ENCODE assay signal across 10 mouse cellular contexts in genomic region chr6:88827395-88828205, GRCm38 (mm10). TPM values are rescaled to one million over a fixed set of nuclear protein-coding genes. Genes with fewer than 3 reads are reported as not detected.
DNase-seq lines count a peak whose midpoint lies in the region; ATAC-seq and TF ChIP-seq lines count a peak whose summit lies in the region.
"Had no signal": no experiment of that assay in that cellular context is flagged by ENCODE, and none has a peak within 500 bp of the region (broad histone marks: within the 10 kb centered on the region; RNA-seq: fewer than 3 reads in every experiment).

No protein-coding gene starts in this region.

- H3K36me3 ChIP-seq in embryonic facial prominence, embryonic 13.5 days, result no peaks in the 10 kb centered on the region
- no peaks in the 10 kb centered on the region for H3K36me3 ChIP-seq in embryonic facial prominence, embryonic 10.5 days (replicated peaks)
- H3K36me3 ChIP-seq: embryonic facial prominence, embryonic 15.5 days had no signal

- no peak for ATAC-seq in embryonic facial prominence, embryonic 13.5 days (ENCODE audit: insufficient number of reproducible peaks, insufficient read depth, low FRiP score, low TSS enrichment, low read depth)
- peak; percentile 19; the same call in 1 of the 2 replicates for ATAC-seq in megakaryocyte-erythroid progenitor cell, adult 5-6 weeks (replicated peaks; ENCODE audit: low FRiP score, low TSS enrichment, poor library complexity, severe bottlenecking)

- TF ChIP-seq CTCF in left cerebral cortex, adult 2 months (IDR thresholded peaks at IDR 0.05), result peak; percentile 43

- intact Hi-C loops in left cerebral cortex, adult 2 months (cut with DNase I), result loop anchor here (5.0 kb wide), 1 partner anchor 100 kb away; no protein-coding TSS in a partner anchor

- DNase-seq in embryonic facial prominence, embryonic 10.5 days (ENCODE audit: low spot score), result no peak
- no peak for DNase-seq in left cerebral cortex, adult 2 months (ENCODE audit: extremely low spot score in 1 of 2, low spot score in 2 of 2)
- no peak for DNase-seq in left cerebral cortex, adult 8-10 months (ENCODE audit: low spot score in 2 of 2)
- DNase-seq in MN1 (ENCODE audit: low spot score), result peak; percentile 49
- no peak for DNase-seq in adrenal gland, adult 2 months
- DNase-seq in embryo, embryonic 9.5 days (ENCODE audit: extremely low spot score), result no peak
- DNase-seq: right cerebral cortex, postnatal 4 days had no signal

- peak overlapping the region; percentile 45 for H3K27ac ChIP-seq in embryonic facial prominence, embryonic 13.5 days
- no peak overlapping the region for H3K27ac ChIP-seq in embryonic facial prominence, embryonic 10.5 days (replicated peaks)
- H3K27ac ChIP-seq in left cerebral cortex, adult 2 months, result peak overlapping the region; percentile 89
- H3K27ac ChIP-seq: embryonic facial prominence, embryonic 15.5 days had no signal

- no peaks in the 10 kb centered on the region for H3K9me3 ChIP-seq in embryonic facial prominence, embryonic 13.5 days
- no peaks in the 10 kb centered on the region for H3K9me3 ChIP-seq in embryonic facial prominence, embryonic 10.5 days
- H3K9me3 ChIP-seq: embryonic facial prominence, embryonic 15.5 days had no signal

- no peak overlapping the region for H3K9ac ChIP-seq in embryonic facial prominence, embryonic 13.5 days
- H3K9ac ChIP-seq: embryonic facial prominence, embryonic 15.5 days had no signal

- 60% methylated on average over 13 of the region's 13 CpGs for WGBS in embryonic facial prominence, embryonic 13.5 days
- 66% methylated on average over 13 of the region's 13 CpGs for WGBS in embryonic facial prominence, embryonic 10.5 days

- H3K4me3 ChIP-seq in embryonic facial prominence, embryonic 13.5 days, result no peak overlapping the region
- no peak overlapping the region for H3K4me3 ChIP-seq in embryonic facial prominence, embryonic 10.5 days
- no peak overlapping the region for H3K4me3 ChIP-seq in left cerebral cortex, adult 2 months
- H3K4me3 ChIP-seq: embryonic facial prominence, embryonic 15.5 days had no signal

- H3K4me2 ChIP-seq in embryonic facial prominence, embryonic 13.5 days, result no peak overlapping the region
- H3K4me2 ChIP-seq: embryonic facial prominence, embryonic 15.5 days had no signal

- peaks cover 14% of the 10 kb centered on the region for H3K4me1 ChIP-seq in embryonic facial prominence, embryonic 13.5 days
- peaks cover 19% of the 10 kb centered on the region for H3K4me1 ChIP-seq in embryonic facial prominence, embryonic 10.5 days

- H3K27me3 ChIP-seq in embryonic facial prominence, embryonic 13.5 days, result no peaks in the 10 kb centered on the region
- peaks cover 9% of the 10 kb centered on the region; the same call in 1 of the 2 replicates for H3K27me3 ChIP-seq in embryonic facial prominence, embryonic 10.5 days (replicated peaks; ENCODE audit: low read depth, poor library complexity, severe bottlenecking)
- H3K27me3 ChIP-seq: embryonic facial prominence, embryonic 15.5 days had no signal

RNA-seq across cellular contexts. Expression of gene Abtb1, which starts 14.2 kb away (rescaled TPM):
- 33.8 and 34.4 TPM in 2 replicates for polyA plus RNA-seq in embryonic facial prominence, embryonic 13.5 days (2015; fragmentation: Nextera tagmentation; extraction: Ambion mirVana)
- 25.2 and 26.4 TPM in 2 replicates for polyA plus RNA-seq in embryonic facial prominence, embryonic 10.5 days (2016; fragmentation: Nextera tagmentation; extraction: Ambion mirVana)
- total RNA-seq in left cerebral cortex, adult 2 months (2021), result 10 to 100 TPM; 39.7 to 40.5 TPM
- total RNA-seq in left cerebral cortex, adult 8-10 months (2022), result 10 to 100 TPM; 38.1 to 45.4 (median 43.1) TPM
- 16.9 and 47.2 TPM in 2 replicates for total RNA-seq in megakaryocyte-erythroid progenitor cell, adult 5-6 weeks (2014; fragmentation: Nextera tagmentation)
- total RNA-seq in megakaryocyte-erythroid progenitor cell, adult 5-6 weeks (2017), result 30.6 and 44.0 TPM in 2 replicates
- 10 to 100 TPM; 18.0 to 25.8 TPM for total RNA-seq in adrenal gland, adult 2 months (2021)
- polyA plus RNA-seq in adrenal gland, adult 2 months (2012; rRNA removed), result 119 and 120 TPM in 2 replicates

RNA-seq across cellular contexts. Expression of gene Podxl2, which starts 47.2 kb away (rescaled TPM):
- 141 and 143 TPM in 2 replicates for polyA plus RNA-seq in embryonic facial prominence, embryonic 13.5 days (2015; fragmentation: Nextera tagmentation; extraction: Ambion mirVana)
- 52.1 and 56.3 TPM in 2 replicates for polyA plus RNA-seq in embryonic facial prominence, embryonic 10.5 days (2016; fragmentation: Nextera tagmentation; extraction: Ambion mirVana)
- total RNA-seq in left cerebral cortex, adult 2 months (2021), result 100 to 1,000 TPM; 196 to 201 TPM
- 100 to 1,000 TPM; 190 to 207 (median 195) TPM for total RNA-seq in left cerebral cortex, adult 8-10 months (2022)
- total RNA-seq in megakaryocyte-erythroid progenitor cell, adult 5-6 weeks (2014; fragmentation: Nextera tagmentation), result 6.6 TPM in 1 of 2 replicates, not detected in the other
- total RNA-seq in megakaryocyte-erythroid progenitor cell, adult 5-6 weeks (2017), result not detected in 2 replicates
- 10 to 100 TPM; 24.2 to 78.2 TPM for total RNA-seq in adrenal gland, adult 2 months (2021)
- polyA plus RNA-seq in adrenal gland, adult 2 months (2012; rRNA removed), result 263 and 360 TPM in 2 replicates
